Mouse (Mus musculus) heart, embryonic 15.5 days (tissue): Measurements from ENCODE around the gene Ninj2. TPM values are rescaled to one million over a fixed set of nuclear protein-coding genes. Genes with fewer than 3 reads are reported as not detected.
A peak's percentile ranks its signal among the peaks of the same experiment; 100 is the strongest.

Experiments
- ATAC-seq: fragments of 200-750 bp; cut with Nextera tagmentation; replicated peaks from 2 replicates; pipeline ENCODE4 v1.8.0; 2017; ENCODE audit warnings: low read depth, moderate TSS enrichment; ENCODE audit not compliant: insufficient number of reproducible peaks, insufficient read depth, low FRiP score
- H3K27ac ChIP-seq: fragments of 300-500 bp; sonication (generic); 2 replicates; pipeline ENCODE4 v1.5.1; 2015; ENCODE audit warnings: mild to moderate bottlenecking, inconsistent platforms
- H3K27me3 ChIP-seq: fragments of 300-500 bp; sonication (generic); 2 replicates; pipeline ENCODE4 v1.6.1; 2015; ENCODE audit warnings: inconsistent platforms
- H3K36me3 ChIP-seq: fragments of 300-500 bp; sonication (generic); 2 replicates; pipeline ENCODE4 v1.6.1; 2015; ENCODE audit warnings: mild to moderate bottlenecking, inconsistent platforms
- H3K4me1 ChIP-seq: fragments of 300-500 bp; sonication (generic); replicated peaks from 2 replicates; pipeline ENCODE4 v1.6.1; 2015; ENCODE audit warnings: inconsistent platforms
- H3K4me2 ChIP-seq: fragments of 300-500 bp; sonication (generic); 2 replicates; pipeline ENCODE4 v1.6.1; 2015; ENCODE audit warnings: inconsistent platforms, mild to moderate bottlenecking, moderate library complexity
- H3K4me3 ChIP-seq: fragments of 300-500 bp; sonication (generic); 2 replicates; pipeline ENCODE4 v1.5.1; 2015; ENCODE audit warnings: mild to moderate bottlenecking, inconsistent platforms
- H3K9ac ChIP-seq: fragments of 300-500 bp; sonication (generic); 2 replicates; pipeline ENCODE4 v1.6.1; 2015; ENCODE audit warnings: mild to moderate bottlenecking, inconsistent platforms
- H3K9me3 ChIP-seq: fragments of 300-500 bp; sonication (generic); replicated peaks from 2 replicates; pipeline ENCODE4 v1.6.1; 2016; ENCODE audit warnings: inconsistent platforms
- WGBS: fragments of 180-500 bp; shearing (Covaris S2); methylation state at CpG from one replicate; pipeline ENCODE4 v1.1.7; 2015; ENCODE audit warnings: mixed read lengths; 5-methylcytosine and 5-hydroxymethylcytosine counted together
- polyA plus RNA-seq: library from polyadenylated mRNA; unstranded; fragments of >200 nt; fragmentation: Nextera tagmentation; extraction: Ambion mirVana; gene quantifications from 2 replicates; pipeline ENCODE4 v1.2.1, GENCODE M21; 2015

Gene Ninj2
- polyA plus RNA-seq, 1 experiment from 2014 or later: 0.15 TPM

DNA sequence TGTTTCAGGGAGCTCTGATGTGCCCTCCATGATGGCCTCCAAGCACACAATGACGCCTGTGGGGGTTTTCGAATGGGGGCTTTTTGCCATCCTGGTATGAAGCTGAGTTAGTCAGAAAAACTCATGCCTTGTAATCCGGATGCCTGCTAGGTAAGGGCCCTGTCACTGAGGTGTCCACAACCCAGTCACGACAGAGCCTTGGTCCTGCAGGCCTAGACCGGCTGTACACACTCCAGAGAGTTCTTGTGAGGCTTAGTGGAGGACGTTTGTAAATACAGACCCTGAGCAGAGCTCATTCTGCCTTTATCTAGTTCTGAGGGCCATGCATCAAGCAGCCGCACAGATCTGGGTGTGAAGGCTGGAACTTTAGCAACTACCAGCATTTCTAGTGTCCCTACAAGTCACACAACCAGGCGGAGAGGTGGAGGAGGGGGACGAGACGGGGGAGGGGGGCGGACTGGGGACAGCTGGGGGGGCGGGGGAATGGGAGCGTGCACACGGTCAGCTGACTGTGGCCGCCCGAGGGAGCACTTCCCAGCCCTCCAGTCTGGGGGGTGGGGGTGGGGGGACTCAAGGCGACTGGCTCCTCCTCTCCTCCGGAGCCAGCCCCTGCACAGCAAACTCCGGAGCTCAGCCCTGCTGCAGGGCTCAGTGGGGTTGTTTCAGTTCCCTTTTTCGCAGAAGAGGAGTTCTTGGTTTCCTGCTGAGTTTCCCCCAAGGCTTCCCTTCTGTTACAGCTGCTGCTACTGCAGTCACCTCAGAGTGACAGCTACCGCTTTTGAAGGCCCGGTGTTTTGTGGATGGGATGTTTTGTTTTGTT lies 19.0 kb downstream of the Ninj2 start:
- Histone ChIP-seq H3K9me3 (no peaks in the 10 kb centered on the region), H3K9ac (peak overlapping the region; percentile 35; the same call in 1 of the 2 replicates), H3K4me3 (peak overlapping the region; percentile 29), H3K4me1 (peaks cover 59% of the 10 kb centered on the region), H3K4me2 (peak overlapping the region; percentile 56), H3K27me3 (no peaks in the 10 kb centered on the region), H3K36me3 (no peaks in the 10 kb centered on the region), H3K27ac (peak overlapping the region; percentile 92)
- WGBS: 8% methylated on average over 21 of the region's 22 CpGs
- ATAC-seq: peak; percentile 90

DNA sequence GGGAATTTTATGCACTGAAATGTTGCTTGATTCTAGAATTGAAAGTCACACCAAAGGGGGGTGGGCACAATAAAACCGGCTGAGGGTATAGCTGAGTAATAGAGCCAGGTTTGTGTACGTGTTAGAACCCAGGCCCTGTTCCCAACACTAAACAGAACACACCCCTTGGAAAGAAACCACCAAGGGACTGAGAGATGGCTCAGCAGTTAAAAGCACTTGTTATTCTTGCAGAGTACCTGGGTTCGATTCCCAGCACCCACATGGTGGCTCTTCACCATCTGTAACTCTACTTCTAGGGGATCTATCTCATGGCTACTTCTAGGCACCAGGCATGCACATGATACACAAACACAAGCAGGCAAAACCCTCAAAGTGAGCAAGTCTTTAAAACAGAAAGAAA lies 20.7 kb downstream of the Ninj2 start:
- WGBS: 90% methylated on average over 3 of the region's 3 CpGs
- peaks cover 49% of the 10 kb centered on the region for H3K4me1 ChIP-seq
- H3K27ac ChIP-seq: peak overlapping the region; percentile 88
- no peak for ATAC-seq
- no peak overlapping the region for H3K4me3 ChIP-seq
- no peaks in the 10 kb centered on the region for H3K9me3 ChIP-seq
- H3K36me3 ChIP-seq: no peaks in the 10 kb centered on the region
- no peak overlapping the region for H3K9ac ChIP-seq
- H3K4me2 ChIP-seq: no peak overlapping the region
- H3K27me3 ChIP-seq: no peaks in the 10 kb centered on the region

DNA sequence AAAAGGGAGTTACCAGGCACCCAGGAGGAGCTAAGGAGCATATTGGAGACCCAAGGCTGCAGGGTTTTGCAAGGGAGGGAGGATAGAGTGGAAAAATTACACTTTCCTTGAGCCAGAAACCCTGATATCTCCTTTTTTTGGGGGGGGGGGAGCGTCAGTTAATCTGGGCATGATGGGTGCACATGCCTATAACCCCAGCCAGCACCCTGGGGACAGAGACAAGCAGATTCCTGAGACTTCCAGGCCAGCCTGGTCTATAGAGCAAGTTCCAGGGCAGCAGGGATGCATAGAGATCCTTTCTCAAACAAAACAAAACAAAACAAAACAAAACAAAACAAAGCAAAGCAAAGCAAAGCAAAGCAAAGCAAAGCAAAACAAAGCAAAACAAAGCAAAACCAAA lies 21.1 kb downstream of the Ninj2 start:
- no peaks in the 10 kb centered on the region for H3K9me3 ChIP-seq
- 75% methylated on average over 1 of the region's 1 CpGs for WGBS
- peaks cover 45% of the 10 kb centered on the region for H3K4me1 ChIP-seq

DNA sequence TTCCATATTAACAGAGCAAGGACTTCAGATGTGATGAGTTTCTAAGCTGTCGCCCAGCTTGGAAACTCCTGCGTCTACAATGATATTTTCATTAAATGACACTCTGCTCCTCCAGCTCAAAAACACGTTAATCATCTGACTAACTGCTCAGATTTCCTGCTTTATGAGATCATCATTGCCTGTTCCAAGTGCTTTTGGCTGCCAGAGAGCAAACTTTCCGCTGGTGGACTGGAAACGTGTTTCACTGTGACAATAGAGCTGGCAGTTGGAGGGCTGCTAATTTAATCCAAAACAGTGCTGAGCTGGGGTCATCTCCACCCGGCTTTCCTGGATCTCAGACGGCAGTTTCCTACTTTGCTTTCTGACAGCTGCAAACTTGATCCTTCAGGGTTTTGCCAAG lies 21.5 kb downstream of the Ninj2 start:
- no peaks in the 10 kb centered on the region for H3K36me3 ChIP-seq
- no peak overlapping the region for H3K4me3 ChIP-seq
- H3K9ac ChIP-seq: peak overlapping the region; percentile 25; the same call in 1 of the 2 replicates
- peak overlapping the region; percentile 38 for H3K4me2 ChIP-seq
- H3K4me1 ChIP-seq: peaks cover 41% of the 10 kb centered on the region
- peak overlapping the region; percentile 88 for H3K27ac ChIP-seq
- 0 out of 2 replicates have a peak, but pooled peaks have one; percentile 37 for ATAC-seq
- WGBS: 13% methylated on average over 7 of the region's 7 CpGs
- no peaks in the 10 kb centered on the region for H3K27me3 ChIP-seq
- H3K9me3 ChIP-seq: no peaks in the 10 kb centered on the region

More for the DNA sequence above, 21.1 kb downstream of the Ninj2 start:
- H3K9ac ChIP-seq: peak overlapping the region; percentile 25; the same call in 1 of the 2 replicates
- H3K4me2 ChIP-seq: peak overlapping the region; percentile 38
- peak overlapping the region; percentile 88 for H3K27ac ChIP-seq
- no peak for ATAC-seq
- no peaks in the 10 kb centered on the region for H3K36me3 ChIP-seq
- no peak overlapping the region for H3K4me3 ChIP-seq
- H3K27me3 ChIP-seq: no peaks in the 10 kb centered on the region

DNA sequence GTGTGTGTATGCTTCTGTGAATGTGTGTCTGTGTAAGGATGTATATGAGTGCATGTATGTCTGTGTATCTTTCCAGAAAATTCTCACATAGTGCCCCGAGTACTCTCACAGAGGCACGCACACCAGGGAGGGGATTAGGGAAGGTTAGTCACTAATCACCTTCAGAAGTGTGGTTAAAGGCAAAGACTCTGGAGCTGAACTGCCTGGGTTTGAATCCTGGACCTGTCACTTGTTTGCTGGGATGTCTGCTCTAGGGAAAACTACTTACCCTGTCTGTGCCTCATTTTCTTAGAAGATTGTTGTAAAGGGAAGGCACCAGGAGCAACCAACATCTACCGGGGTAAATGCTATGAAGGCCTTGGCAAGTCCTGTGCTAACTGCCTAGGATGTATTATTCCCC lies 22.3 kb downstream of the Ninj2 start:
- Histone ChIP-seq H3K27ac (peak overlapping the region; percentile 88), H3K27me3 (no peaks in the 10 kb centered on the region), H3K4me3 (no peak overlapping the region), H3K9me3 (no peaks in the 10 kb centered on the region), H3K36me3 (no peaks in the 10 kb centered on the region), H3K9ac (no peak overlapping the region), H3K4me1 (peaks cover 35% of the 10 kb centered on the region), H3K4me2 (no peak overlapping the region)
- no peak for ATAC-seq
- WGBS: 57% methylated on average over 3 of the region's 3 CpGs

DNA sequence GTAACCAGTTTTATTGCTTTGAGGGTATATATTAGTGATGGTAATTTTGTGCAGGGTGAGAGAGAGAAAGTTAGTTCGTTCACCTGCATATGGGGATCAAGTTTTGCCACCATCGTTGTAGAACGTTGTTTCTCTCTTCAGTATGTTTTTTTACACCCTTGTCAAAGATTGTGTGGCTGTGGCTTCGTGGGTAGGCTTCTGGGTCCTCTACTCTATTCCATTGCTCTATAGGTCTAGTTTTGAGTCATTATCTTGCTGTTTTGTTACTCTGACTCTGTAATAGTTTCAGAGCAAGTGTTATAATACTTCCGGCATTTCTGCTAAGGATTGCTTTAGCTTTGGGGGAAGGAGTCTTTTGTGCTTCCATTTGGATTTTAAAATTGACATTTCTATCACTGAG lies 26.7 kb downstream of the Ninj2 start:
- WGBS: 80% methylated on average over 5 of the region's 5 CpGs
- ATAC-seq: no peak
- H3K4me2 ChIP-seq: no peak overlapping the region

DNA sequence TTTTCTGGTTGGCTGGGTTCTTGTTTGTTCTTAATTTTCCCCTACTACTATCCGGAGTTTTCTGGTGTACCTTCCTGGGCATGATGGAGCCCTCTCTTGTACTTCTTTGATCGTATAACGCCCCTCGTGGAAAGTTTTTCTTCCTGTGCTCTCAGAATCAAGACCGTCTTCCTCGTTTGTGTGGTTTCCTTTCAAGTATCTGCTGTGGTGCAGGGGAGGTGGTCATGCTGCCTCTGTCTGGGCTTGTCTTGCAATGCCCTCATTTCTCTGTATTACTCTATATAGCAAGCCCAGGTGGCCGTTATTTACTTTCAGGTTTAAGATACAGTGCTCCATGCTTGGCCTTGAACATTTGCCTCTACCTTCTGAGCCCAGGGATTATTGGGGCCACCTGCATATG lies 31.5 kb downstream of the Ninj2 start:
- no peak for ATAC-seq
- H3K27me3 ChIP-seq: no peaks in the 10 kb centered on the region
- no peak overlapping the region for H3K27ac ChIP-seq
- no peak overlapping the region for H3K4me3 ChIP-seq
- WGBS: 76% methylated on average over 7 of the region's 7 CpGs
- H3K9me3 ChIP-seq: no peaks in the 10 kb centered on the region
- no peaks in the 10 kb centered on the region for H3K4me1 ChIP-seq
- H3K9ac ChIP-seq: no peak overlapping the region
- H3K4me2 ChIP-seq: no peak overlapping the region
- H3K36me3 ChIP-seq: no peaks in the 10 kb centered on the region

More for the DNA sequence above, 26.7 kb downstream of the Ninj2 start:
- no peaks in the 10 kb centered on the region for H3K27me3 ChIP-seq
- H3K4me1 ChIP-seq: peaks cover 8% of the 10 kb centered on the region
- H3K9me3 ChIP-seq: no peaks in the 10 kb centered on the region
- H3K9ac ChIP-seq: no peak overlapping the region
- no peaks in the 10 kb centered on the region for H3K36me3 ChIP-seq
- no peak overlapping the region for H3K4me3 ChIP-seq
- H3K27ac ChIP-seq: no peak overlapping the region

DNA sequence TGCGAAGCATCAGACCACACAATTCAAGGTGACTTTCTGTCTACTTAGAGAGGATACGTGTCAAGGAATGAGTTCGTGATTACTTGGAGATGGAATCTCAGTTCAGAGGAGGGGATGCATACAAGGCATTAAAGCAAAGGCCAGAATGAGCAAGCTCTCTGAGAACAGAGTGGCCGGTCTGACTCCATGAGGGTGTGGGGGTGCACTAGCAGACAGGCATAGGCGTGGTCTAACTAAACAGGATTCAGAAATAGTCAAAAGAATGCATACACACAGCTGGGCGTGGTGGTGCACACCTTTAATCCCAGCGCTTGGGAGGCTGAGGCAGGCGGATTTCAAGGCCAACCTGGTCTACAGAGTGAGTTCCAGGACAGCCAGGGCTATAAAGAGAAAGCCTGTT lies 33.3 kb downstream of the Ninj2 start:
- H3K36me3 ChIP-seq: no peaks in the 10 kb centered on the region
- no peak for ATAC-seq
- H3K9ac ChIP-seq: no peak overlapping the region
- no peak overlapping the region for H3K4me3 ChIP-seq
- no peak overlapping the region for H3K27ac ChIP-seq
- WGBS: 91% methylated on average over 8 of the region's 8 CpGs
- no peaks in the 10 kb centered on the region for H3K27me3 ChIP-seq
- no peaks in the 10 kb centered on the region for H3K9me3 ChIP-seq
- no peaks in the 10 kb centered on the region for H3K4me1 ChIP-seq
- H3K4me2 ChIP-seq: no peak overlapping the region

DNA sequence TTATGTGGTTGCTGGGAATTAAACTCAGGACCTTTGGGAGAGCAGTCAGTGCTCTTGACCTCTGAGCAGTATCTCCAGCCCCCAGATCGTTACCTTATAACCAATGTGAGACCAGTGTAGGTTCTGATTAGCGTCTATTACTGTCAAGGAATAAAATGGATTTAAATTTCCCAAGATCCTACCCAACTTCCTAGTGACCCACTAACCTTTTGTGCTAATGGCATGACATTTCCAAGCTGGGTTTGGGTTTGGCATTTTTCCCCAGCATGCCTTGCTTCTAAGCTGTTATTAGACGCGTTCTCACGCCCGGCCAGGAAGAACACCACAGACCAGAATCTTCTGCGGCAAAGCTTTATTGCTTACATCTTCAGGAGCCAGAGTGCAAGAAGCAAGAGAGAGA lies 34.2 kb downstream of the Ninj2 start:
- H3K36me3 ChIP-seq: no peaks in the 10 kb centered on the region
- no peak overlapping the region for H3K27ac ChIP-seq
- 93% methylated on average over 7 of the region's 7 CpGs for WGBS
- H3K4me2 ChIP-seq: no peak overlapping the region
- H3K9ac ChIP-seq: no peak overlapping the region
- no peaks in the 10 kb centered on the region for H3K4me1 ChIP-seq
- H3K4me3 ChIP-seq: no peak overlapping the region
- no peaks in the 10 kb centered on the region for H3K27me3 ChIP-seq
- ATAC-seq: no peak
- H3K9me3 ChIP-seq: no peaks in the 10 kb centered on the region

DNA sequence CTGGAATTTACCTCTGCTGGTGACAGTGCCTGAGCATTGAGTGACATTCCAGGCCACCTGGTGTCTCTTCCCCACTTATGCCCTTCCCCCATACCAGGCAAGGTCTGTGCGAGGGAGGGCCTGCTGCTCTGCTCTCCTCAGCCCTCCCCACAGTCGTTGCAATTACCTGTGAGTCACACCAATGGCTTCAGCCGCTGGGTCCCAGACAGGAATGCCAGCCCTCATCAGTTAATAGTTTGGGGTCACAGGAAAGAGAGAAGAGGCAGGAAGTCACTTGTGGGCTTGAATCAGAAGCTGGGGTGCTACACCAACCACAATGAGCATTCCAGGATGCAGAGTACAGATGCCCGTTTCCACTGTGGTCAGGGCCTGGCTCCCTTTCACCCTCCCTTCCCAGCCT lies 41.6 kb downstream of the Ninj2 start:
- H3K9ac ChIP-seq: no peak overlapping the region
- H3K27ac ChIP-seq: no peak overlapping the region
- no peak for ATAC-seq
- no peaks in the 10 kb centered on the region for H3K9me3 ChIP-seq
- H3K27me3 ChIP-seq: no peaks in the 10 kb centered on the region
- WGBS: 66% methylated on average over 4 of the region's 4 CpGs
- H3K4me3 ChIP-seq: no peak overlapping the region
- no peak overlapping the region for H3K4me2 ChIP-seq
- no peaks in the 10 kb centered on the region for H3K4me1 ChIP-seq
- no peaks in the 10 kb centered on the region for H3K36me3 ChIP-seq

DNA sequence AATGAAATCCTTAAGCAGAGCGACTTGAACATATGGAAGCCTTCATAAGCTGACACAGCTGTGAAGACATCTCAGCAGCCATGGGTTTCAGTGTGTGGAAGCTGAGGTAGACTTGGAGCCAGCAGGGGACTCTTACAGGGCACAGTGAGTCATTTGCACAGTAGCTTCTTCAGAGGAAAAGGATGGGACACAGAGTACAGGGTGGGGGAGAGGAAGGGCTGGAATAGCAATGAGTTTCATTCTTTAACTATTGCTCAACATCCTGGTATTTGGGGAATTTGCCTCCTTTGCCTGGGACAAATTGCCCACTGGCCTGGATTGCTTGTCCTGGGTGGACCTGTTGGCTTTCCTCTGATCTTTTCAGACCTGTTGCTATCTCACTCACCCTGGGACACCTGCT lies 52.3 kb downstream of the Ninj2 start:
- Histone ChIP-seq H3K9me3 (no peaks in the 10 kb centered on the region), H3K36me3 (no peaks in the 10 kb centered on the region), H3K27me3 (no peaks in the 10 kb centered on the region), H3K27ac (peak overlapping the region; percentile 57), H3K4me2 (no peak overlapping the region), H3K9ac (no peak overlapping the region), H3K4me1 (peaks cover 50% of the 10 kb centered on the region), H3K4me3 (no peak overlapping the region)
- no peak for ATAC-seq
- WGBS: 65% methylated on average over 1 of the region's 1 CpGs

DNA sequence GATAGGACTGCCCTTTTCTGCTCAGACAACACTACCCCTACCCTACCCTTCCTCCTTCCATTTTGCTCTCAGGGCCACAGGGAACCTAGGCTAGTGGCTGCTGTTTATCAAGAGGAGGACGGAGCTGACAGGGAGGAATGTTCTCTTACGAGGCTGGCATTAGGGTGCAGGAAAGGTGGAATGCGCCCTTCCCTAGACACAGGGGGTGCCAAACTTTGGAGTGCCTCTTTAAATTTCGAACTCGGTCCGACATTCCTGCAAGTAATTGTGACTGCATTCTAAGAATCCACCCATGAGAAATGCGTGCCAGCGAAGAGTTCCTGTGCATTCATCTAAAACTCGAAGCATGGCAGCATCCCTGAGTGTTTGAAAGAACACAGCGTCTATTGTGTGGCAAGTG lies 53.5 kb downstream of the Ninj2 start:
- Histone ChIP-seq H3K9ac (no peak overlapping the region), H3K27ac (peak overlapping the region; percentile 53), H3K4me3 (no peak overlapping the region), H3K4me2 (no peak overlapping the region), H3K4me1 (peaks cover 59% of the 10 kb centered on the region), H3K27me3 (no peaks in the 10 kb centered on the region), H3K9me3 (no peaks in the 10 kb centered on the region), H3K36me3 (no peaks in the 10 kb centered on the region)
- WGBS: 35% methylated on average over 10 of the region's 10 CpGs
- no peak; the same call in 1 of the 2 replicates for ATAC-seq
